Mouse (Mus musculus): Measurements from ENCODE around the gene Rora. TPM values are rescaled to one million over a fixed set of nuclear protein-coding genes. Genes with fewer than 3 reads are reported as not detected.

The Rora gene
- polyA plus RNA-seq, 1 experiment from 2014 or later, result 23.1 TPM

GRCm38 (mm10) chr9:69109618-69110300 lies 456.2 kb downstream of the Rora start:
- Histone ChIP-seq H3K36me3 (replicated peaks; ENCODE audit: insufficient read depth, low read length) (no peaks in the 10 kb centered on the region), H3K9me3 (ENCODE audit: low read length) (no peaks in the 10 kb centered on the region), H3K4me2 (ENCODE audit: low read depth, low read length) (no peak overlapping the region), H3K27me3 (ENCODE audit: insufficient read depth, low read length) (no peaks in the 10 kb centered on the region), H3K27ac (ENCODE audit: low read depth) (peak overlapping the region; percentile 90), H3K4me1 (ENCODE audit: insufficient read depth) (peaks cover 10% of the 10 kb centered on the region), H3K9ac (replicated peaks) (no peak overlapping the region; the same call in 1 of the 2 replicates), H3K4me3 (ENCODE audit: low read depth, low read length) (no peak overlapping the region)
- ATAC-seq (peak; percentile 87), DNase-seq (no peak)
- TF ChIP-seq EP300 (IDR thresholded peaks at IDR 0.05; ENCODE audit: low read depth) (no peak), CTCF (IDR thresholded peaks at IDR 0.05; ENCODE audit: low read depth) (no peak)
- WGBS (ENCODE audit: insufficient replicate concordance), result 58% methylated on average over 2 of the region's 2 CpGs

GRCm38 (mm10) chr9:69110301-69110674 lies 456.7 kb downstream of the Rora start:
- ATAC-seq (peak; percentile 97), DNase-seq (peak; percentile 50)
- H3K9ac ChIP-seq (replicated peaks), result no peak overlapping the region
- TF ChIP-seq EP300 (IDR thresholded peaks at IDR 0.05; ENCODE audit: low read depth) (peak; percentile 56; the same call in 1 of the 2 replicates), CTCF (IDR thresholded peaks at IDR 0.05; ENCODE audit: low read depth) (no peak)
- H3K9me3 ChIP-seq (ENCODE audit: low read length), result no peaks in the 10 kb centered on the region
- no peak overlapping the region for H3K4me3 ChIP-seq (ENCODE audit: low read depth, low read length)
- H3K27me3 ChIP-seq (ENCODE audit: insufficient read depth, low read length), result no peaks in the 10 kb centered on the region
- peaks cover 10% of the 10 kb centered on the region for H3K4me1 ChIP-seq (ENCODE audit: insufficient read depth)
- no peak overlapping the region for H3K4me2 ChIP-seq (ENCODE audit: low read depth, low read length)
- no peaks in the 10 kb centered on the region for H3K36me3 ChIP-seq (replicated peaks; ENCODE audit: insufficient read depth, low read length)
- H3K27ac ChIP-seq (ENCODE audit: low read depth), result peak overlapping the region; percentile 90
- WGBS (ENCODE audit: insufficient replicate concordance), result 50% methylated on average over 5 of the region's 5 CpGs

- H3K9ac ChIP-seq (replicated peaks), result no peak overlapping the region
- WGBS (ENCODE audit: insufficient replicate concordance), result 64% methylated on average over 6 of the region's 6 CpGs
- peak overlapping the region; percentile 90 for H3K27ac ChIP-seq (ENCODE audit: low read depth)
Measured at GRCm38 (mm10) chr9:69110706-69111105, 457.1 kb downstream of the Rora start.

GRCm38 (mm10) chr9:69111539-69111938 lies 458.0 kb downstream of the Rora start:
- H3K4me3 ChIP-seq (ENCODE audit: low read depth, low read length), result no peak overlapping the region
- no peaks in the 10 kb centered on the region for H3K27me3 ChIP-seq (ENCODE audit: insufficient read depth, low read length)
- TF ChIP-seq EP300 (IDR thresholded peaks at IDR 0.05; ENCODE audit: low read depth) (no peak), CTCF (IDR thresholded peaks at IDR 0.05; ENCODE audit: low read depth) (no peak)
- H3K9ac ChIP-seq (replicated peaks), result no peak overlapping the region
- 73% methylated on average over 6 of the region's 6 CpGs for WGBS (ENCODE audit: insufficient replicate concordance)
- H3K9me3 ChIP-seq (ENCODE audit: low read length), result no peaks in the 10 kb centered on the region
- no peaks in the 10 kb centered on the region for H3K36me3 ChIP-seq (replicated peaks; ENCODE audit: insufficient read depth, low read length)
- H3K4me2 ChIP-seq (ENCODE audit: low read depth, low read length), result no peak overlapping the region
- H3K4me1 ChIP-seq (ENCODE audit: insufficient read depth), result peaks cover 10% of the 10 kb centered on the region
- no peak overlapping the region for H3K27ac ChIP-seq (ENCODE audit: low read depth)
- ATAC-seq (no peak), DNase-seq (no peak)

More at GRCm38 (mm10) chr9:69110706-69111105, 457.1 kb downstream of the Rora start:
- H3K9me3 ChIP-seq (ENCODE audit: low read length), result no peaks in the 10 kb centered on the region
- no peaks in the 10 kb centered on the region for H3K36me3 ChIP-seq (replicated peaks; ENCODE audit: insufficient read depth, low read length)
- H3K4me3 ChIP-seq (ENCODE audit: low read depth, low read length), result no peak overlapping the region
- no peak overlapping the region for H3K4me2 ChIP-seq (ENCODE audit: low read depth, low read length)
- no peak for DNase-seq
- H3K27me3 ChIP-seq (ENCODE audit: insufficient read depth, low read length), result no peaks in the 10 kb centered on the region
- TF ChIP-seq EP300 (IDR thresholded peaks at IDR 0.05; ENCODE audit: low read depth), result no peak
- H3K4me1 ChIP-seq (ENCODE audit: insufficient read depth), result peaks cover 10% of the 10 kb centered on the region
- ATAC-seq, result no peak

- Histone ChIP-seq H3K9ac (replicated peaks) (no peak overlapping the region), H3K27me3 (ENCODE audit: insufficient read depth, low read length) (no peaks in the 10 kb centered on the region), H3K9me3 (ENCODE audit: low read length) (no peaks in the 10 kb centered on the region), H3K4me2 (ENCODE audit: low read depth, low read length) (no peak overlapping the region), H3K36me3 (replicated peaks; ENCODE audit: insufficient read depth, low read length) (no peaks in the 10 kb centered on the region), H3K4me3 (ENCODE audit: low read depth, low read length) (no peak overlapping the region), H3K4me1 (ENCODE audit: insufficient read depth) (peaks cover 5% of the 10 kb centered on the region), H3K27ac (ENCODE audit: low read depth) (no peak overlapping the region)
- DNase-seq (no peak), ATAC-seq (no peak)
- 47% methylated on average over 9 of the region's 9 CpGs for WGBS (ENCODE audit: insufficient replicate concordance)
- TF ChIP-seq CTCF (IDR thresholded peaks at IDR 0.05; ENCODE audit: low read depth) (no peak), EP300 (IDR thresholded peaks at IDR 0.05; ENCODE audit: low read depth) (no peak)
Measured at GRCm38 (mm10) chr9:69114429-69114984, 460.9 kb downstream of the Rora start.

GRCm38 (mm10) chr9:69116740-69117139 lies 463.2 kb downstream of the Rora start:
- 38% methylated on average over 2 of the region's 2 CpGs for WGBS (ENCODE audit: insufficient replicate concordance)
- H3K27me3 ChIP-seq (ENCODE audit: insufficient read depth, low read length), result no peaks in the 10 kb centered on the region
- no peaks in the 10 kb centered on the region for H3K36me3 ChIP-seq (replicated peaks; ENCODE audit: insufficient read depth, low read length)
- no peaks in the 10 kb centered on the region for H3K9me3 ChIP-seq (ENCODE audit: low read length)
- no peak overlapping the region for H3K27ac ChIP-seq (ENCODE audit: low read depth)
- H3K4me3 ChIP-seq (ENCODE audit: low read depth, low read length), result no peak overlapping the region
- ATAC-seq (no peak), DNase-seq (no peak)
- TF ChIP-seq EP300 (IDR thresholded peaks at IDR 0.05; ENCODE audit: low read depth) (no peak), CTCF (IDR thresholded peaks at IDR 0.05; ENCODE audit: low read depth) (no peak)
- H3K9ac ChIP-seq (replicated peaks), result no peak overlapping the region
- no peak overlapping the region for H3K4me2 ChIP-seq (ENCODE audit: low read depth, low read length)
- no peaks in the 10 kb centered on the region for H3K4me1 ChIP-seq (ENCODE audit: insufficient read depth)
